Mouse (Mus musculus) midbrain, embryonic 14.5 days (tissue): ENCODE measurements around the gene Pmch. TPM values are rescaled to one million over a fixed set of nuclear protein-coding genes. Genes with fewer than 3 reads are reported as not detected.

Experiments
- ATAC-seq: fragments of 200-750 bp; cut with Nextera tagmentation; 2 replicates; pipeline ENCODE4 v1.8.0; 2017; ENCODE audit warnings: moderate number of reproducible peaks, moderate library complexity; ENCODE audit not compliant: low FRiP score, low TSS enrichment
- DNase-seq: peaks from one replicate; pipeline ENCODE4 v3.0.0-alpha.2; 2015
- H3K27ac ChIP-seq: fragments of 300-500 bp; sonication (generic); replicated peaks from 2 replicates; pipeline ENCODE4 v1.5.1; 2014; ENCODE audit warnings: mild to moderate bottlenecking, low read depth, low read length, moderate library complexity
- H3K27me3 ChIP-seq: fragments of 300-500 bp; sonication (generic); 2 replicates; pipeline ENCODE4 v1.6.1; 2014; ENCODE audit warnings: low read length, control low read depth, mixed read lengths; ENCODE audit not compliant: control insufficient read depth, insufficient read depth
- H3K36me3 ChIP-seq: fragments of 300-500 bp; sonication (generic); 2 replicates; pipeline ENCODE4 v1.6.1; 2014; ENCODE audit warnings: low read length, control low read depth; ENCODE audit not compliant: control insufficient read depth, insufficient read depth
- H3K4me1 ChIP-seq: fragments of 300-500 bp; sonication (generic); 2 replicates; pipeline ENCODE4 v1.6.1; 2014; ENCODE audit warnings: mild to moderate bottlenecking, antibody characterized with exemption, low read length, control low read depth; ENCODE audit not compliant: control insufficient read depth, insufficient read depth
- H3K4me2 ChIP-seq: fragments of 300-500 bp; sonication (generic); 2 replicates; pipeline ENCODE4 v1.6.1; 2014; ENCODE audit warnings: mild to moderate bottlenecking, low read length, moderate library complexity
- H3K4me3 ChIP-seq: fragments of 300-500 bp; sonication (generic); replicated peaks from 2 replicates; pipeline ENCODE4 v1.5.1; 2014; ENCODE audit warnings: low read depth, low read length
- H3K9ac ChIP-seq: fragments of 300-500 bp; sonication (generic); replicated peaks from 2 replicates; pipeline ENCODE4 v1.6.1; 2014; ENCODE audit warnings: mild to moderate bottlenecking, low read length, moderate library complexity
- H3K9me3 ChIP-seq: fragments of 300-500 bp; sonication (generic); 2 replicates; pipeline ENCODE4 v1.6.1; 2016; ENCODE audit warnings: low read length, control low read depth, mixed read lengths; ENCODE audit not compliant: control insufficient read depth
- WGBS: fragments of 180-500 bp; shearing (Covaris S2); extraction: QIAGEN DNeasy Blood & Tissue Kit; methylation state at CpG from one replicate; pipeline ENCODE4 v1.1.7; 2014; 5-methylcytosine and 5-hydroxymethylcytosine counted together
- polyA plus RNA-seq: library from polyadenylated mRNA; unstranded; fragments of >200 nt; fragmentation: Nextera tagmentation; extraction: Ambion mirVana; gene quantifications from 2 replicates; pipeline ENCODE4 v1.2.1, GENCODE M21; 2014

Gene Pmch
- 1.00 TPM in 1 of 2 replicates, not detected in the other for polyA plus RNA-seq

GRCm38 (mm10) chr10:88090772-88091171 lies at the start of gene Pmch:
TSS of gene Pmch (plus strand) at chr10:88091072.
- Histone ChIP-seq H3K4me2 (no peak within 1 kb of the TSS), H3K4me1 (no peaks in the 10 kb centered on the region), H3K27ac (no peak within 1 kb of the TSS), H3K9ac (no peak within 1 kb of the TSS), H3K4me3 (no peak within 1 kb of the TSS), H3K36me3 (no peaks in the 10 kb centered on the region), H3K27me3 (no peaks in the 10 kb centered on the region), H3K9me3 (no peaks in the 10 kb centered on the region)
- WGBS, result 37% methylated on average over 5 of the region's 5 CpGs
- DNase-seq, result no peak
- no peak for ATAC-seq

GRCm38 (mm10) chr10:88044297-88044696 lies 46.6 kb upstream of the Pmch start:
- DNase-seq (no peak), ATAC-seq (no peak)
- Histone ChIP-seq H3K9me3 (no peaks in the 10 kb centered on the region), H3K9ac (no peak overlapping the region), H3K4me1 (no peaks in the 10 kb centered on the region), H3K27me3 (no peaks in the 10 kb centered on the region), H3K27ac (no peak overlapping the region), H3K36me3 (no peaks in the 10 kb centered on the region), H3K4me3 (no peak overlapping the region), H3K4me2 (no peak overlapping the region)
- WGBS, result 92% methylated on average over 4 of the region's 4 CpGs

GRCm38 (mm10) chr10:88046098-88046771 lies 44.6 kb upstream of the Pmch start:
- ATAC-seq, result no peak
- Histone ChIP-seq H3K9ac (no peak overlapping the region), H3K4me3 (no peak overlapping the region), H3K4me1 (no peaks in the 10 kb centered on the region), H3K27me3 (no peaks in the 10 kb centered on the region), H3K9me3 (no peaks in the 10 kb centered on the region), H3K27ac (no peak overlapping the region), H3K36me3 (no peaks in the 10 kb centered on the region), H3K4me2 (no peak overlapping the region)
- peak; percentile 10 for DNase-seq
- WGBS, result 72% methylated on average over 11 of the region's 11 CpGs

GRCm38 (mm10) chr10:88054233-88054985 lies 36.5 kb upstream of the Pmch start:
- ATAC-seq (no peak), DNase-seq (no peak)
- H3K27ac ChIP-seq, result no peak overlapping the region
- H3K9ac ChIP-seq, result no peak overlapping the region
- H3K4me2 ChIP-seq, result no peak overlapping the region
- H3K4me3 ChIP-seq, result no peak overlapping the region
- H3K4me1 ChIP-seq, result no peaks in the 10 kb centered on the region
- no peaks in the 10 kb centered on the region for H3K36me3 ChIP-seq
- WGBS, result 87% methylated on average over 14 of the region's 14 CpGs
- H3K27me3 ChIP-seq, result no peaks in the 10 kb centered on the region
- H3K9me3 ChIP-seq, result no peaks in the 10 kb centered on the region

GRCm38 (mm10) chr10:88056950-88057649 lies 33.8 kb upstream of the Pmch start:
- DNase-seq, result no peak
- Histone ChIP-seq H3K4me2 (no peak overlapping the region), H3K36me3 (no peaks in the 10 kb centered on the region), H3K4me1 (no peaks in the 10 kb centered on the region), H3K4me3 (no peak overlapping the region), H3K9ac (no peak overlapping the region), H3K27me3 (no peaks in the 10 kb centered on the region), H3K9me3 (no peaks in the 10 kb centered on the region), H3K27ac (no peak overlapping the region)
- 87% methylated on average over 14 of the region's 14 CpGs for WGBS
- ATAC-seq, result no peak

- no peaks in the 10 kb centered on the region for H3K36me3 ChIP-seq
- no peak overlapping the region for H3K9ac ChIP-seq
- DNase-seq (no peak), ATAC-seq (no peak)
- no peak overlapping the region for H3K4me2 ChIP-seq
- no peak overlapping the region for H3K4me3 ChIP-seq
- WGBS, result 67% methylated on average over 4 of the region's 4 CpGs
- no peaks in the 10 kb centered on the region for H3K9me3 ChIP-seq
- H3K27ac ChIP-seq, result no peak overlapping the region
- H3K27me3 ChIP-seq, result no peaks in the 10 kb centered on the region
- no peaks in the 10 kb centered on the region for H3K4me1 ChIP-seq
Observed at GRCm38 (mm10) chr10:88063436-88063835, 27.4 kb upstream of the Pmch start.

- Histone ChIP-seq H3K27me3 (no peaks in the 10 kb centered on the region), H3K4me3 (no peak overlapping the region), H3K36me3 (no peaks in the 10 kb centered on the region), H3K27ac (no peak overlapping the region), H3K4me2 (no peak overlapping the region), H3K9ac (no peak overlapping the region), H3K9me3 (no peaks in the 10 kb centered on the region), H3K4me1 (no peaks in the 10 kb centered on the region)
- 88% methylated on average over 2 of the region's 2 CpGs for WGBS
- DNase-seq, result no peak
- ATAC-seq, result no peak
Observed at GRCm38 (mm10) chr10:88064872-88065271, 26.0 kb upstream of the Pmch start.

GRCm38 (mm10) chr10:88067377-88067776 lies 23.5 kb upstream of the Pmch start:
- ATAC-seq, result no peak
- Histone ChIP-seq H3K36me3 (no peaks in the 10 kb centered on the region), H3K27ac (no peak overlapping the region), H3K4me1 (no peaks in the 10 kb centered on the region), H3K27me3 (no peaks in the 10 kb centered on the region), H3K9ac (no peak overlapping the region), H3K4me3 (no peak overlapping the region), H3K9me3 (no peaks in the 10 kb centered on the region), H3K4me2 (no peak overlapping the region)
- DNase-seq, result no peak
- WGBS, result 84% methylated on average over 3 of the region's 3 CpGs
